Mouse (Mus musculus) sigmoid colon, adult 10 weeks (tissue): ENCODE data around the gene Chd1. TPM values are rescaled to one million over a fixed set of nuclear protein-coding genes. Genes with fewer than 3 reads are reported as not detected.

Experiments
- polyA plus RNA-seq: library from polyadenylated mRNA; stranded (reverse); fragments of 350-450 nt; fragmentation: Illumina TruSeq; extraction: RNeasy Lipid Tissue Mini Kit (QIAGEN cat#74804); gene quantifications from one replicate; pipeline ENCODE4 v1.2.3, GENCODE M21; 2014; ENCODE audit warnings: low read depth, low replicate concordance

Chd1 gene
- polyA plus RNA-seq = 63.8 TPM

DNA sequence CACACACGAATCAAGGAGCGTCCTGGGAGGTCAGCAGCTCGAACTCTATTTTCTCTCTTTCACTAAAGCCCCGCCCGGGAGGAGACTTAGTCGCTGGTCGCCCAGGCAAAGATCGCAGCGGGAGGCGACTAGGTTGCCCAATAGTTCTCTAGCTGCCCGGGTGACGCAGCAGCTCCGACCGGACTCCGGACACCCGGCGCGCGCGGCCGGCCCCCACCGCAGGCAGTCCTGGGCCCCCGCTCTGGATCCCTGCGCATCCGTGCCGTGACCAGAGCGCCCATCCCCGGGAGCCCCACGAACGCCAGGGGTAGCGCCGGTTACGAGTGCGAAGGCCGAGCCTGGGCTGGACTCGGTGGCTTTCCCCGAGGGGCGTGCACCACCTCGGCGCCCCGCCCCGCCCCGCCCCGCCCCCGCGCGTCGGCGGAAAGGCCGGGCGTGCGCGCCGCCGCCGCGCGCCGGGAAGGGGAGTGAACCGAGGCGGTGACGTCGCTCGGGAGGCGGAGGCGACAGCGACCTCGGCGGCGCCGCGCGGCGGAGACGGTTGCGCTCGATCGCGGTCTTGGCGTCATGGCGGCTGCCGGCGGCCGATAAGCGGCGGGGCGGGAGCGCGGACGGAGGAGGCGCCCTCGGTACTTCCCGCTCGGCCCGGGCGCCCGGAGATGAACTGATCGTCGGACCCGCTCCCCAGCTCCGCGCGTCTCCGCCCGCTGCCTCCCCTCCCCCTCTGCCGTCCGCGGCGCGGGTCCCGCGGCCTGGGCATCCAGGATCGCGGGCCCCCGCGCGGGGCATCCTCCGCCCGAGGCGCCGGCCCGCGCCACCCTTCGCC, at the start of gene Chd1:
TSS of gene Chd1 (plus strand) at position 493 of the 826 bp plus-strand sequence.

Other genes starting within 250 kb of the Chd1 start
- 158 TPM for gene Psmb1, start 205.2 kb upstream of the Chd1 start, polyA plus RNA-seq
- gene Tbp, start 205.1 kb upstream of the Chd1 start, polyA plus RNA-seq = 85.8 TPM
- 69.4 TPM for gene Pdcd2, start 177.7 kb upstream of the Chd1 start, polyA plus RNA-seq
- 37.2 TPM for gene Prdm9, start 140.6 kb upstream of the Chd1 start, polyA plus RNA-seq
- 60.8 TPM for gene Rgmb, start 126.1 kb downstream of the Chd1 start, polyA plus RNA-seq